Mouse (Mus musculus) lung, adult 2 months (tissue): ENCODE data around the gene Plekhg4. TPM values are rescaled to one million over a fixed set of nuclear protein-coding genes. Genes with fewer than 3 reads are reported as not detected.
A peak's percentile ranks its signal among the peaks of the same experiment; 100 is the strongest.

Experiments used
- DNase-seq: peaks from one replicate; pipeline ENCODE4 v3.0.0; 2022
- H3K4me1 ChIP-seq: fragments of 200-500 bp; 2 replicates; pipeline ENCODE4 v1.6.1; 2011; ENCODE audit warnings: low read length; ENCODE audit not compliant: control insufficient read depth, insufficient read depth
- H3K4me3 ChIP-seq: fragments of 200-500 bp; replicated peaks from 2 replicates; pipeline ENCODE3; 2011; ENCODE audit warnings: low read depth, mild to moderate bottlenecking, control low read depth, low read length; ENCODE audit errors: extremely low read depth
- CTCF ChIP-seq: fragments of 200-500 bp; IDR thresholded peaks from 2 replicates; pipeline ENCODE4 v1.5.1; 2011; ENCODE audit warnings: mild to moderate bottlenecking, low read length, control low read depth; ENCODE audit not compliant: insufficient read depth
- POLR2A ChIP-seq: fragments of 200-500 bp; IDR thresholded peaks from 2 replicates; pipeline ENCODE4 v1.6.1; 2011; ENCODE audit warnings: low read depth, mild to moderate bottlenecking, control low read depth, low read length, borderline replicate concordance; ENCODE audit errors: extremely low read depth
- WGBS: fragments of 180-500 bp; shearing (Covaris S2); methylation state at CpG from one replicate; pipeline ENCODE4 v1.1.7; 2018; 5-methylcytosine and 5-hydroxymethylcytosine counted together
- polyA plus RNA-seq: library from polyadenylated mRNA; depleted of rRNA; stranded (reverse); fragments of >200 nt; gene quantifications from 2 replicates; pipeline ENCODE4 v1.2.3, GENCODE M21; 2012

Plekhg4 gene
- polyA plus RNA-seq, 1 experiment = 0.36 TPM

- TF ChIP-seq POLR2A (no peak), CTCF (no peak)
- peak; percentile 21 for DNase-seq
Observed at GRCm38 (mm10) chr8:105393915-105394314, 20.8 kb downstream of the Plekhg4 start.

GRCm38 (mm10) chr8:105397747-105398146, 24.7 kb downstream of the Plekhg4 start:
- WGBS = 31% methylated on average over 3 of the region's 3 CpGs

More at GRCm38 (mm10) chr8:105393915-105394314, 20.8 kb downstream of the Plekhg4 start:
- no peak overlapping the region for H3K4me3 ChIP-seq
- 53% methylated on average over 7 of the region's 7 CpGs for WGBS
- H3K4me1 ChIP-seq = peaks cover 8% of the 10 kb centered on the region

GRCm38 (mm10) chr8:105400016-105400415, 26.9 kb downstream of the Plekhg4 start:
- TF ChIP-seq CTCF (no peak), POLR2A (no peak)
- H3K4me1 ChIP-seq = no peaks in the 10 kb centered on the region
- no peak for DNase-seq
- H3K4me3 ChIP-seq = no peak overlapping the region
- WGBS = 91% methylated on average over 5 of the region's 5 CpGs

More at GRCm38 (mm10) chr8:105397747-105398146, 24.7 kb downstream of the Plekhg4 start:
- H3K4me3 ChIP-seq = no peak overlapping the region
- peaks cover 5% of the 10 kb centered on the region; the same call in 1 of the 2 replicates for H3K4me1 ChIP-seq
- TF ChIP-seq CTCF (peak; percentile 34; the same call in 1 of the 2 replicates), POLR2A (no peak)
- DNase-seq = no peak

DNA sequence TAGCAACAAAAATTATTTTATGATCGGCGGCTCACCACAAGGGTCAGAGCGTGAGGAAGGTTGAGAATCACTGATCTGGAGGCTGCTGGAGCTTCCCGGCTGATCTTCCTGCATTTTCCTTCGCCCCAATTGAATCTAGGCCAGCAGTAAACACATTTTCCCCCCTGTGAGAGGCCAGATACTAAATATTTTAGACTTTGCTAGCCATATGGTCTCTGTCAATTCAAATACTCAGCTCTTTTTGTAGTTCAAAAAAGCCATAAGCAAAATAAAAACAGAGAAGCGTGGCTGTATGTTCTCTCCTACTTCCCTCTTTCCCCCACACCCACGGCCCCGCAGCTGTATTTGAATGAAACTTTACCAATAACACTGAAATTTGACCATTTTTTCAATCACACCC, 30.4 kb downstream of the Plekhg4 start:
- no peak overlapping the region for H3K4me3 ChIP-seq
- WGBS = 67% methylated on average over 8 of the region's 8 CpGs
- no peaks in the 10 kb centered on the region for H3K4me1 ChIP-seq
- TF ChIP-seq POLR2A = no peak
- no peak for TF ChIP-seq CTCF
- no peak for DNase-seq

- no peak for TF ChIP-seq POLR2A
- TF ChIP-seq CTCF = no peak
- WGBS = 79% methylated on average over 1 of the region's 1 CpGs
- DNase-seq = no peak
- Histone ChIP-seq H3K4me3 (no peak overlapping the region), H3K4me1 (no peaks in the 10 kb centered on the region)
Observed at GRCm38 (mm10) chr8:105404496-105404895, 31.4 kb downstream of the Plekhg4 start.

DNA sequence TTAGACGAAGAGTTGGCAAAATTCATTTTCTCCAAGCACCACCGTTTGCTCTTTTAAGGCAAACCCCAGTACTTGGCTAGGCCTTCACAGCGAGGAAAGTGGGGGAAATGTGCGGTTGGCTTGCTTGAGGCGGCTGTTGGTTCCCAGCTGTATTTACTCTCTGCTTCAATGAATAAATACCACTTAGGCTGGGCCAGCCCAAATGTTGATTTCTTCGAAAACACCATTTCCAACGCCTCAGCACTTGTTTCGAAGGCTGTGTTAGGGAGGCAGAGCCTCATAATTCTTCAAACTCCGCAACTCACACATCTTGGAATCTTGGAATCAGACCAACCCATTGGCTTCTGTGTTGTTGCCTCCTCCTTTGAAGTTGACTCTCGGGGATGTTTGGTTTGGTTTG, 33.3 kb downstream of the Plekhg4 start:
- H3K4me1 ChIP-seq = no peaks in the 10 kb centered on the region
- H3K4me3 ChIP-seq = no peak overlapping the region
- TF ChIP-seq POLR2A (no peak), CTCF (no peak)
- no peak for DNase-seq
- WGBS = 49% methylated on average over 10 of the region's 10 CpGs

GRCm38 (mm10) chr8:105408331-105408730, 35.3 kb downstream of the Plekhg4 start:
- DNase-seq = no peak
- 0 out of 2 replicates have a peak, but pooled peaks cover 3% of the 10 kb centered on the region for H3K4me1 ChIP-seq
- WGBS = 54% methylated on average over 7 of the region's 7 CpGs
- TF ChIP-seq POLR2A (no peak), CTCF (no peak)
- H3K4me3 ChIP-seq = no peak overlapping the region

DNA sequence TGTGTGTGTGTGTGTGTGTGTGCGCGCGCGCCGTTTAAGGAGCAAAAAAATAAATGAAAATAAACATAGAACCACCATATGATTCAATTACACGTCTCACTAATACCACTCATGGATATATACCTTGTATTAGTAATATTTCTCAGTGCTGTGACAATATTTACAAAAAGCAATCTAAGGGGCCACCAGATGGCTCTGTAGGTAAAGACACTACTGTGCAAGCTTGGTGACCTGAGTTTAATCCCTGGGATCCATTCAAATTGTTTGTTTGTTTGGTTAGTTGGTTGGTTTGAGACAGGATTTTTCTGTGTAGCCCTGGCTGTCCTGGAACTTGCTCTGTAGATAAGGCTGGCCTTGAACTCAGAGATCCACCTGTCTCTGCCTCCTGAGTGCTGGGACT, 36.9 kb downstream of the Plekhg4 start:
- H3K4me3 ChIP-seq = no peak overlapping the region
- 0 out of 2 replicates have a peak, but pooled peaks cover 3% of the 10 kb centered on the region for H3K4me1 ChIP-seq
- 93% methylated on average over 6 of the region's 6 CpGs for WGBS
- TF ChIP-seq CTCF = no peak
- no peak for TF ChIP-seq POLR2A
- DNase-seq = no peak

- WGBS = 2% methylated on average over 34 of the region's 34 CpGs
- no peak for TF ChIP-seq CTCF
- no peak for TF ChIP-seq POLR2A
- H3K4me3 ChIP-seq = peak within 1 kb of the TSS; percentile 16
- 0 out of 2 replicates have a peak, but pooled peaks cover 3% of the 10 kb centered on the region for H3K4me1 ChIP-seq
- peak; percentile 63 for DNase-seq
Observed at GRCm38 (mm10) chr8:105413391-105413790, 40.3 kb downstream of the Plekhg4 start, which contains the start of the genes Kctd19 and Lrrc36. Kctd19 (minus strand) TSS chr8:105413502. Lrrc36 (plus strand) TSS chr8:105413571.

GRCm38 (mm10) chr8:105418992-105419391, 45.9 kb downstream of the Plekhg4 start:
- TF ChIP-seq CTCF = no peak
- TF ChIP-seq POLR2A = no peak
- DNase-seq = no peak
- 96% methylated on average over 2 of the region's 2 CpGs for WGBS
- Histone ChIP-seq H3K4me1 (no peaks in the 10 kb centered on the region), H3K4me3 (no peak overlapping the region)
